10 mouse cellular contexts compared by ENCODE assay signal in the genomic region with DNA sequence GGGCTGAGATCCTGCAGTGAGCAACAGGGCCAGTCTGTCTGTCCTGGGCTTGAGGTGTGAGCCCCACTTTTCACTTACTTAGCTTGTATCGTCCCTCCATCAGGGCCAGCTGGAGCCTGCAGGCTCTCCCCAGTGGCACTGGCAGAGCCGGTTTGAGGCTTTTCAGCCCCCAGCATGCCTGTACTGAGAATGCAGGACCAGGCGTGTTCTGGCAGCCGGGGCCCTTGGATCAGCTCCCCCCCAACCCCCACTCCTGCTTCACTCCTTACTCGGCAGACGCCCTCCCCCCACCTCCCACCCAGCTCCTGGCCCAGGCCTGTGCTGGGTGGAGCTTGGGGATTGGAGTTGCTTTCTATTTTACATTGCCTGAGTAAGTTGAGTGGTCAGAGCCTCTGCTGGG. TPM values are rescaled to one million over a fixed set of nuclear protein-coding genes. Genes with fewer than 3 reads are reported as not detected.
DNase-seq lines count a peak whose midpoint lies in the region; ATAC-seq and TF ChIP-seq lines count a peak whose summit lies in the region.
"Had no signal": no experiment of that assay in that cellular context is flagged by ENCODE, and none has a peak within 500 bp of the region (broad histone marks: within the 10 kb centered on the region; RNA-seq: fewer than 3 reads in every experiment).

No protein-coding gene starts in this region.

- no peak overlapping the region for H3K4me3 ChIP-seq in hindbrain, embryonic 14.5 days (replicated peaks; ENCODE audit: low read length)
- no peak overlapping the region for H3K4me3 ChIP-seq in left cerebral cortex, adult 2 months
- H3K4me3 ChIP-seq: erythroblast, embryonic 14.5 days had no signal

- H3K27me3 ChIP-seq in hindbrain, embryonic 14.5 days (ENCODE audit: control insufficient read depth, insufficient read depth, low read length), result no peaks in the 10 kb centered on the region

- DNase-seq in gastrocnemius, postnatal 10 days, result peak; percentile 24
- no peak for DNase-seq in gastrocnemius, postnatal 25 days
- DNase-seq in ZHBTc4 (ENCODE audit: low read depth, low spot score), result peak; percentile 84
- DNase-seq in hindbrain, embryonic 14.5 days (ENCODE audit: low spot score), result peak; percentile 53
- peak; percentile 48 to 56 for DNase-seq in left cerebral cortex, adult 2 months (ENCODE audit: extremely low spot score in 1 of 2, low spot score in 2 of 2)
- peak; percentile 78 to 80 for DNase-seq in right cerebral cortex, postnatal 10 days (ENCODE audit: low spot score in 2 of 2)
- no peak for DNase-seq in thymus, postnatal 25 days

- ATAC-seq in hindbrain, embryonic 14.5 days (ENCODE audit: low FRiP score), result peak; percentile 39; the same call in 1 of the 2 replicates
- ATAC-seq in megakaryocyte, adult 5-6 weeks (ENCODE audit: poor library complexity, severe bottlenecking), result no peak

- H3K4me1 ChIP-seq in hindbrain, embryonic 14.5 days (replicated peaks; ENCODE audit: control insufficient read depth, insufficient read depth, low read length), result peaks cover 44% of the 10 kb centered on the region

- no peaks in the 10 kb centered on the region for H3K9me3 ChIP-seq in hindbrain, embryonic 14.5 days (ENCODE audit: control insufficient read depth, low read length)
- H3K9me3 ChIP-seq: megakaryocyte, embryonic 14.5 days had no signal

- WGBS in hindbrain, embryonic 14.5 days, result 18% methylated on average over 6 of the region's 6 CpGs

- no peak overlapping the region for H3K4me2 ChIP-seq in hindbrain, embryonic 14.5 days (replicated peaks)

- TF ChIP-seq CTCF in left cerebral cortex, adult 2 months (IDR thresholded peaks at IDR 0.05), result no peak

- peaks cover 20% of the 10 kb centered on the region for H3K36me3 ChIP-seq in hindbrain, embryonic 14.5 days (replicated peaks; ENCODE audit: control insufficient read depth, insufficient read depth)

- intact Hi-C loops in left cerebral cortex, adult 2 months (cut with DNase I), result no loop called here

- peak overlapping the region; percentile 39 for H3K9ac ChIP-seq in hindbrain, embryonic 14.5 days

- H3K27ac ChIP-seq in hindbrain, embryonic 14.5 days, result peak overlapping the region; percentile 67
- peak overlapping the region; percentile 84 for H3K27ac ChIP-seq in left cerebral cortex, adult 2 months

RNA-seq across cellular contexts. Expression of a gene that starts 16.3 kb away (rescaled TPM):
- 10 to 100 TPM in 1 of 2 experiments, 1 to 10 TPM in 1; 6.8 to 11.2 TPM for total RNA-seq in gastrocnemius, postnatal 10 days (2021)
- total RNA-seq in gastrocnemius, postnatal 25 days (2021), result 1 to 10 TPM; 3.1 to 3.6 TPM
- 24.8 and 30.1 TPM in 2 replicates for polyA plus RNA-seq in hindbrain, embryonic 14.5 days (2014; fragmentation: Nextera tagmentation; extraction: Ambion mirVana)
- 100 to 1,000 TPM; 133 to 134 TPM for total RNA-seq in left cerebral cortex, adult 2 months (2021)
- total RNA-seq in megakaryocyte, adult 5-6 weeks (2015), result 0.11 TPM in 1 of 2 replicates, not detected in the other
- 0.26 TPM in 1 of 2 replicates, not detected in the other for total RNA-seq in megakaryocyte, adult 5-6 weeks (2017)

Comparison
In these comparisons a context has a peak if more than half of its experiments do, and no peak if none do; other contexts are left out.
1. DNase-seq: peak in gastrocnemius, postnatal 10 days (single experiment), ZHBTc4 (single experiment), hindbrain, embryonic 14.5 days (single experiment), left cerebral cortex, adult 2 months (2 of 2) and right cerebral cortex, postnatal 10 days (2 of 2); none in gastrocnemius, postnatal 25 days (single experiment) and thymus, postnatal 25 days (single experiment).
2. RNA of a gene that starts 16.3 kb away (total RNA-seq): 133 to 134 TPM in left cerebral cortex, adult 2 months; 6.8 to 11.2 TPM in gastrocnemius, postnatal 10 days, 3.1 to 3.6 TPM in gastrocnemius, postnatal 25 days and 0.11 to 0.26 TPM in megakaryocyte, adult 5-6 weeks; every median in the first group is over 10 times any median in the second.